Mouse (Mus musculus) forebrain, embryonic 11.5 days (tissue): ENCODE results near the gene Cebpb. TPM values are rescaled to one million over a fixed set of nuclear protein-coding genes. Genes with fewer than 3 reads are reported as not detected.

Experiments used
- ATAC-seq: fragments of 200-750 bp; cut with Nextera tagmentation; replicated peaks from 2 replicates; pipeline ENCODE4 v1.8.0; 2017; ENCODE audit warnings: moderate TSS enrichment; ENCODE audit not compliant: low FRiP score
- DNase-seq: peaks from one replicate; pipeline ENCODE4 v3.0.0-alpha.2; 2017; ENCODE audit warnings: low spot score
- H3K27ac ChIP-seq: fragments of 300-500 bp; sonication (generic); 2 replicates; pipeline ENCODE4 v1.5.1; 2014; ENCODE audit warnings: low read depth, low read length
- H3K27me3 ChIP-seq: fragments of 300-500 bp; sonication (generic); 2 replicates; pipeline ENCODE4 v1.6.1; 2014; ENCODE audit warnings: mild to moderate bottlenecking, low read length, mixed read lengths; ENCODE audit not compliant: control insufficient read depth, insufficient read depth
- H3K36me3 ChIP-seq: fragments of 300-500 bp; sonication (generic); 2 replicates; pipeline ENCODE4 v1.6.1; 2014; ENCODE audit warnings: mild to moderate bottlenecking, low read length, moderate library complexity, mixed read lengths; ENCODE audit not compliant: control insufficient read depth, insufficient read depth
- H3K4me1 ChIP-seq: fragments of 300-500 bp; sonication (generic); replicated peaks from 2 replicates; pipeline ENCODE4 v1.6.1; 2014; ENCODE audit warnings: low read length, mixed read lengths; ENCODE audit not compliant: control insufficient read depth, insufficient read depth
- H3K4me2 ChIP-seq: fragments of 300-500 bp; sonication (generic); 2 replicates; pipeline ENCODE4 v1.6.1; 2014; ENCODE audit warnings: low read depth, mild to moderate bottlenecking, low read length, moderate library complexity, mixed read lengths; ENCODE audit not compliant: severe bottlenecking
- H3K4me3 ChIP-seq: fragments of 300-500 bp; sonication (generic); 2 replicates; pipeline ENCODE4 v1.5.1; 2014; ENCODE audit warnings: low read depth, low read length
- H3K9ac ChIP-seq: fragments of 300-500 bp; sonication (generic); 2 replicates; pipeline ENCODE4 v1.6.1; 2014; ENCODE audit warnings: low read length
- H3K9me3 ChIP-seq: fragments of 300-500 bp; sonication (generic); 2 replicates; pipeline ENCODE4 v1.6.1; 2016; ENCODE audit warnings: low read length, mixed read lengths; ENCODE audit not compliant: control insufficient read depth
- WGBS: fragments of 180-500 bp; shearing (Covaris S2); extraction: QIAGEN DNeasy Blood & Tissue Kit; methylation state at CpG from one replicate; pipeline ENCODE4 v1.1.7; 2014; 5-methylcytosine and 5-hydroxymethylcytosine counted together
- polyA plus RNA-seq: library from polyadenylated mRNA; unstranded; fragments of >200 nt; fragmentation: Nextera tagmentation; extraction: Ambion mirVana; gene quantifications from 2 replicates; pipeline ENCODE4 v1.2.1, GENCODE M21; 2014

Cebpb gene
- polyA plus RNA-seq, 1 experiment from 2014 or later, result 1.7 TPM

DNA sequence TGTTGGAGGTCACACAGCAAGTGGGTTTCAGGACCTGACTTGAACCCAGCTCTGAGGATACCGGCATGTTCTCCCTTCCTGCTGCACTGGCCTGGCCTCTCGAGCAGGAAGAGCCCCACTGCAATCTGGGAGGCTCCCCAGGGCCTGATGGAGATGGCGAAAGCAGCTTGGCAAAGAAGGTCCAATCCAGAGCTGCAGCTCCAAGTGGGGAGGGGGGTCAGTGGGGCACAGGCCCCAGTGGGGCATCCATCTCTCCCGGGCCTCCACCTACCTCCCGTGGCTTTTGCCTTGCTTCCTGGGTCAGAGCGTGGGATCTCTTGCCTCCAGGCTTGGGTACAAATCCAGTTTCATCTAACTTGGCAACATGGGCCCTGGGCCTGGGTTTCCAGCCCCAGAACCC is 13.4 kb downstream of the Cebpb start:
- H3K4me1 ChIP-seq, result no peaks in the 10 kb centered on the region
- no peaks in the 10 kb centered on the region for H3K9me3 ChIP-seq
- no peaks in the 10 kb centered on the region for H3K36me3 ChIP-seq
- H3K27ac ChIP-seq, result no peak overlapping the region
- no peak overlapping the region for H3K4me2 ChIP-seq
- no peaks in the 10 kb centered on the region for H3K27me3 ChIP-seq
- H3K9ac ChIP-seq, result no peak overlapping the region
- 80% methylated on average over 6 of the region's 6 CpGs for WGBS
- DNase-seq (no peak), ATAC-seq (no peak)
- no peak overlapping the region for H3K4me3 ChIP-seq

DNA sequence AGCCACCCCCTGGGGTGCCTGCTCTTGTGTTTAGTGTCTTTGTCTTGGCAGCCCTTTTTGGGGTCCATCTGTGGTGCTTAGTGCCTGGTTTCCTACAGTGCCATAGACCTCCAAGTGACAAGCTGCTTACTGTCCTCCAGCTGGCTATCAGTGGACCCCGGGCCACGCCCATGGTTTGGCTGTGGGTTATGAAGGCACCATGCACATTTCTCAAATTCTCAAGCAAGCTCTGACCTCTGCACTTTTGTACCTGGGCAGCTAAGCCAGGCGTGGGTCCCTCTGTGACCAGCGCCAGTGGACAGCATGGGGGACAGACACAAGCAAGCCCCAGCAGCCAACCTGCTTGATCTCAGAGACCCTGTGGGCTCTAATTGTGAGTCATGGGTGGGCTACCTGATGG is 15.7 kb downstream of the Cebpb start:
- no peak for ATAC-seq
- WGBS, result 92% methylated on average over 4 of the region's 4 CpGs
- Histone ChIP-seq H3K4me1 (no peaks in the 10 kb centered on the region), H3K9me3 (no peaks in the 10 kb centered on the region), H3K4me2 (no peak overlapping the region), H3K9ac (no peak overlapping the region), H3K27ac (no peak overlapping the region), H3K36me3 (no peaks in the 10 kb centered on the region), H3K27me3 (no peaks in the 10 kb centered on the region), H3K4me3 (no peak overlapping the region)
- no peak for DNase-seq

DNA sequence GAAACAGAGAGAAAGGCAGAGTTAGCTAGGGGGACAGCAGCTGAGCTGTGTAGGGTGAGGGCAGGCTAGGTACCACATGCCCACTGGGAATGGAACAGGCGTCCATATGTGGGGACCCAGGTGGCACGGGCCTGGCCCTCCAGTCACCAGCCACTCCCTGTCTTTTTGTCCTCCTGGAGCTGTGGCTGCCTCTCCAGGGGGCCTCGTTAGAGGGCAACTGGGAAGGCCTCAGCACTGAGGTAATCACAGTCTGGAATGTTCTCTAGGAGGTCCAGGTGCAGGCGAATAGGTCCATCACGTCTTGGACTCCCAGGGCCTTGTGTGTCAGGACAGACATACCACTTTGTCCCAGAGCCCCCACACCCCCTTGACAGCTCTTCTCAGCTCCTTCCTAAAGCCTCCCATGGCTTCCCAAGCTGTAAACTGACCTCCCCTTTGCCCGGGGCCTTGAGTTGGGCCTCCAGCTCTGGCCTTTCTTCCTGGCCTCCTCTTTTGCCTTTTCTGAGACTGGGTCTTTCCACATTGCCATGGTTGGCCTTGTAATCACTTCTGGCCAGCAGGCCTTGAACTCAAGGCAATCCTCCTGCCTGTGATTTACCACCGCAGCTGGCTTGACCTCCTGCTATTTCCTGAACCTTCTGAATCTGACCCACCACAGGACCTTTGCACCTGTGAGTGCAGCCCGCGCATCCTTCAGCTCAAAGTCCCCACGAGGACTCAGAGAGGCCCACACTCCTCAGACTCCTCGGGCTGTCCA is 17.6 kb downstream of the Cebpb start:
- Histone ChIP-seq H3K9ac (no peak overlapping the region), H3K27me3 (no peaks in the 10 kb centered on the region), H3K36me3 (no peaks in the 10 kb centered on the region), H3K4me3 (no peak overlapping the region), H3K4me1 (no peaks in the 10 kb centered on the region), H3K9me3 (no peaks in the 10 kb centered on the region), H3K27ac (no peak overlapping the region), H3K4me2 (no peak overlapping the region)
- DNase-seq, result no peak
- 69% methylated on average over 11 of the region's 11 CpGs for WGBS
- ATAC-seq, result no peak

DNA sequence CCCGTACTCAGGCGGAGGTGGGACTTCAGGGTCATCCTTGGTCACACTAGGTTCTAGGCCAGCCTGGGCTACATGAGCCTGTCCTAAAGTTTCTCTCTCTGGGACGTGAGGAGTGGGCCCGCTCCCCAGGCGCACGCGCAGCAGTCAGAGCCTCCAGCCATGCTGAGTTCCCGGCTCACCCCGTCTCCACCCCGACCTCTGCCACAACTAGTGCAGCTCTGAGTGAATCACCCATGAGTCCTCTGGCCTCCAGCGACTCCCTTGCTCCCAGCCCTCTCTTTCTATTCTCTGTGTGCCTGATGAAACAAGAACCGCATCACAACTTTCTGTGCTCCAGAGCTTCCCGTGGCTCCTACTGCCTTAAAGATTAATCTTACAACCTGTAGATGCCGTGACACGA is 19.7 kb downstream of the Cebpb start:
- Histone ChIP-seq H3K9ac (no peak overlapping the region), H3K36me3 (no peaks in the 10 kb centered on the region), H3K27ac (no peak overlapping the region), H3K4me3 (no peak overlapping the region), H3K4me1 (no peaks in the 10 kb centered on the region), H3K4me2 (no peak overlapping the region), H3K9me3 (no peaks in the 10 kb centered on the region), H3K27me3 (no peaks in the 10 kb centered on the region)
- ATAC-seq, result no peak
- no peak for DNase-seq
- WGBS, result 59% methylated on average over 15 of the region's 15 CpGs

DNA sequence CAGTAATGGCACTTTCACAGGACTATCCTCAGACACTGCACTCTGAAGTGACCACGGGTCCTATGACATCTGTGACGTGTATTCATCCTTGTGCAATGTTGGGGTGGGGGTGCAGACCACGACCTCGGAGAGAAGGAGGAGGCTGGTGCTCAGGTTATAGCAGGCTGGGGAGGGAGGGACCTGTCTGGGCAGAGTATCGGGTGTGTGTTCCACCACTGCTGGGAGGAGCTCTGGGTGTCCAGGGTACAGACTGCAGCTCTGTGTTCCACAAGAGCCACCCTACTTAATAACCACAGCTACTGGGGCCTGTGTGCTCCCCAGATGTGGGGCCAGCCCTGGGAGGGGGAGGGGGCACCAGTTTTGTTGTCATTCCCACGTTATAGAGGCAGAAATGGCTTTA is 21.3 kb downstream of the Cebpb start:
- no peak for ATAC-seq
- Histone ChIP-seq H3K4me1 (no peaks in the 10 kb centered on the region), H3K4me3 (no peak overlapping the region), H3K9me3 (no peaks in the 10 kb centered on the region), H3K27ac (no peak overlapping the region), H3K27me3 (no peaks in the 10 kb centered on the region), H3K9ac (no peak overlapping the region), H3K36me3 (no peaks in the 10 kb centered on the region), H3K4me2 (no peak overlapping the region)
- DNase-seq, result no peak
- WGBS, result 68% methylated on average over 6 of the region's 6 CpGs

DNA sequence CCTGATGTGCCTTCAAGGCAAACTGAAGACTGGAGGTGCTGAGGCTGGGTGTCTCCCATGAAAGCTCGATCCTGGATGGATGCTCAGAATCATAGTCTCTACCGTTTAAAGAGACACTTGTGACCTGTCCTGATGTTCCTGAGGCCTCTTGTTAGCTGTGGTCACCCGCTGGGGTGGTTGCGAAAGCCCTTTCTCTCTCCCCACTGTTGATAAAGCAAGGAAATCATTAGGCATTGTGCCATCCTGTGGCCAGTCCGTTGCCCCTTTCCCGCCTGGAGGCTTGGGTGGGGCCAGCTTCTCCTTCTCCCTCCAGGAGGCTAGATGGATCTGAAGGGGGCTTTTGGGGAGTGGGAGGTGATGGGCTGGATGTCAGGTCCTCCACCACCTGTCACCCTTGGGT is 21.9 kb downstream of the Cebpb start:
- ATAC-seq, result no peak
- DNase-seq, result no peak
- Histone ChIP-seq H3K9me3 (no peaks in the 10 kb centered on the region), H3K27me3 (no peaks in the 10 kb centered on the region), H3K4me2 (no peak overlapping the region), H3K36me3 (no peaks in the 10 kb centered on the region), H3K4me1 (no peaks in the 10 kb centered on the region), H3K9ac (no peak overlapping the region), H3K27ac (no peak overlapping the region), H3K4me3 (no peak overlapping the region)
- WGBS, result 62% methylated on average over 6 of the region's 6 CpGs

DNA sequence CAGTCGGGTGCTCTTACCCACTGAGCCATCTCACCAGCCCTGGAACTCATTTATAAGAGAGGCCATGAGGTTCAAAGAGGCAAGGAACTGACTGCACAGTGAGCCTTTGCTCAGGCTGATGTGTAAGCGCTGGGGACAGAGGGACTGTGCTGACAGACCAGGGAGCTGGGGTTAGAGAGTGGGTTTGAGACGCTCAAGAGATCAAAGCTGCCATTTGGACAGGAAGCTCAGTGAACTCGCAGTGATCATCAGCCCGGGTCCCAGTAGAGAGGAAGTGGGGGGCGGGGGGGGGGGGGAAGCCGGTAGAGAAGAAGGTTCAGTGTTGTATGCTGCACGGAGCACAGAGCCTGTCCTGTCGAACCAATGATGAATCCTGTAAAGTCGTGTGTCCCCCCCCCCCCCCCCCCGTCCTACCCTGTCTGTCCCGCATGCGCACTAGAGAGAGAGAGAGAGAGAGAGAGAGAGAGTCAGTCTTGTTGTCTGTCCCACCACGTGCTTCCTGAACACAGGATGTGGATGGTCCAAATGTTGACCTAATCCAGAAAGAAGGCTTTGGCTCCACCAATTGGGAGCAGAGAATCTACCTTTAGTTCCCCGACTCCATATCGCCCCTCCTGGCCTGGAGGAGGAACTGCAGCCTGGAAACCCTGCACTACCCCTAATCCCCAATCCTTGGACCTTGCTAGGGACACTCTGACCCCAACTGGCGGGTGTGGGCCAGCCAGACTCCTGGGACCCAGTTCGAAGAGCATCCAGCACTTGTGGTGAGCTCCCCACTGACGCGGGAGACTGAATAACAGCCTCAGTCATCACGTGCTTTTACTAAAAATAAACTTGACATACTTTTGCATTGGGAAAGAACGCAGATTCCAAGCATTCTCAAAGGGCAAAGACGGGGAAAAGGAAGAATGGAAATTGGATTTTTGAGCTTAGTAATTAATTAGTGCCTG is 24.4 kb downstream of the Cebpb start:
- 86% methylated on average over 18 of the region's 23 CpGs for WGBS
- no peak for DNase-seq
- Histone ChIP-seq H3K9me3 (no peaks in the 10 kb centered on the region), H3K27ac (no peak overlapping the region), H3K4me2 (no peak overlapping the region), H3K4me3 (no peak overlapping the region), H3K27me3 (no peaks in the 10 kb centered on the region), H3K36me3 (no peaks in the 10 kb centered on the region), H3K9ac (no peak overlapping the region), H3K4me1 (no peaks in the 10 kb centered on the region)
- ATAC-seq, result no peak

DNA sequence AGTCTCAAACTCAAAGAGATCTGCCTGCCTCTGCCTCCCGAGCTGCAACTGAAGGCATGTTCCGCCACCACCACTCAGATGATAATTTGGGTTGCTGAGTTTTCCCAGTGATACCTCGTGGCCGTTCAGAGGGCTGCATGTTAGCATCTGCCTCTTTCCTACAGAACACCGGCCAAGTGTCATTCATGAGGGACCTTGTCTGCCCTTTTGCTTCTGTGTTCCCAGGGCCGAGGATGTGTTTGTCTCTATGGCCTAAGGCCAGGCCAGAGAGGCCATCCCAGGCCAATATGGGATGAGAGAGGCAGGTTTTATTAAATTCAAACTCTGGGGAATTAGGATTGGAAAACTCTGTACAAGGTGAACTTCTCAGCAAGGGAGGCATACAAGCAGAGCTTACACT is 25.6 kb downstream of the Cebpb start:
- H3K4me3 ChIP-seq, result no peak overlapping the region
- no peak overlapping the region for H3K9ac ChIP-seq
- H3K4me2 ChIP-seq, result no peak overlapping the region
- H3K27me3 ChIP-seq, result no peaks in the 10 kb centered on the region
- ATAC-seq, result no peak
- no peak overlapping the region for H3K27ac ChIP-seq
- WGBS, result 93% methylated on average over 6 of the region's 6 CpGs
- no peak for DNase-seq
- no peaks in the 10 kb centered on the region for H3K4me1 ChIP-seq
- no peaks in the 10 kb centered on the region for H3K36me3 ChIP-seq
- no peaks in the 10 kb centered on the region for H3K9me3 ChIP-seq
